Mouse (Mus musculus): Measurements from ENCODE around the gene Pcdh15. TPM values are rescaled to one million over a fixed set of nuclear protein-coding genes. Genes with fewer than 3 reads are reported as not detected.

Gene Pcdh15
- polyA plus RNA-seq, 1 experiment from 2014 or later: 2.4 TPM

DNA sequence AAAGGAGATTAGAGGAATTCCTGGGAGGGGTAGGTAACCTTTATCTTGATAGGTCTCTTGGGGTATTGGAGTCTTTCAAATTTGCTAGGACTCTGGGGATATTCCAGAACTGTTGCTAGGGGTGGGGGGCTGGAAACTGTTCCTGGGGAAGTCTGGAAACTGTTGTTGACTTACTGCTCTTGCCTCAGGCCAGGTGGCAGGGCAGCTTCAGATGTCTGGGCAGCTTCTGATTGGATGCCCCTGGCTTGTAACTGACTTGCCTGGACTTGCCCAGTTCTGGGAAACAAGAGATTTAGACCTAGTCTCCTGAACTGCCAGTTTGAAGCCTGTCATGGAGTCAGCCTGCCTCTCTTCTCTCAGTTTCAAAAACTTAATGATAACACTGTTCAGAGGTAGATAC, 1414.6 kb downstream of the Pcdh15 start:
- Histone ChIP-seq H3K4me1 (no peaks in the 10 kb centered on the region), H3K4me3 (replicated peaks) (no peak overlapping the region), H3K4me2 (no peak overlapping the region), H3K9ac (no peak overlapping the region), H3K27me3 (replicated peaks) (no peaks in the 10 kb centered on the region), H3K36me3 (no peaks in the 10 kb centered on the region), H3K27ac (no peak overlapping the region), H3K9me3 (no peaks in the 10 kb centered on the region)
- ATAC-seq (ENCODE audit: insufficient read depth, low FRiP score, low read depth): no peak

GRCm38 (mm10) chr10:74538371-74538770, 1439.2 kb downstream of the Pcdh15 start:
- Histone ChIP-seq H3K9me3 (no peaks in the 10 kb centered on the region), H3K27me3 (replicated peaks) (no peaks in the 10 kb centered on the region), H3K4me3 (replicated peaks) (no peak overlapping the region), H3K27ac (no peak overlapping the region), H3K9ac (no peak overlapping the region), H3K36me3 (no peaks in the 10 kb centered on the region), H3K4me2 (no peak overlapping the region), H3K4me1 (no peaks in the 10 kb centered on the region)
- 81% methylated on average over 2 of the region's 2 CpGs for WGBS
- ATAC-seq (ENCODE audit: insufficient read depth, low FRiP score, low read depth): no peak

DNA sequence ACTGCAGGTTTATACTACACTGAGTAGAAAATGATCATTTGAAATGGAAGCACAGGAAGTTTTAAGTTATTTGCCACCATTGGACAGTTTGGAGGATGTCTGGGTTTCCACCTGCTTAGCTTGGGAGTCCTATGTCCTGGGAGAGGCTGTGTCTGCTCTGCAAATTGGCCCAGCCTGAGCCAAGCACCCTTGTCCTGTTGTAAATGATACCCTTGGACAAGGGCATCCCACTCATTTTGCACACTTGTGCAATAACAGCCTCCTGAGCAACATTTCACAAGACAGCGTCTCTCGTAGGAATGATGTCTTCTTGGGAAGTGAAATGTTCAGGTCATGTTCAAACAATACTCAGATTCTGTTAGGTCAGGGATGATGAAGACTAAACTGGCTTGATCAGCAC, 1456.2 kb downstream of the Pcdh15 start:
- Histone ChIP-seq H3K27ac (no peak overlapping the region), H3K4me2 (no peak overlapping the region), H3K4me3 (replicated peaks) (no peak overlapping the region), H3K9me3 (no peaks in the 10 kb centered on the region), H3K4me1 (no peaks in the 10 kb centered on the region), H3K9ac (no peak overlapping the region), H3K36me3 (no peaks in the 10 kb centered on the region), H3K27me3 (replicated peaks) (no peaks in the 10 kb centered on the region)
- 68% methylated on average over 2 of the region's 2 CpGs for WGBS
- no peak for ATAC-seq (ENCODE audit: insufficient read depth, low FRiP score, low read depth)

DNA sequence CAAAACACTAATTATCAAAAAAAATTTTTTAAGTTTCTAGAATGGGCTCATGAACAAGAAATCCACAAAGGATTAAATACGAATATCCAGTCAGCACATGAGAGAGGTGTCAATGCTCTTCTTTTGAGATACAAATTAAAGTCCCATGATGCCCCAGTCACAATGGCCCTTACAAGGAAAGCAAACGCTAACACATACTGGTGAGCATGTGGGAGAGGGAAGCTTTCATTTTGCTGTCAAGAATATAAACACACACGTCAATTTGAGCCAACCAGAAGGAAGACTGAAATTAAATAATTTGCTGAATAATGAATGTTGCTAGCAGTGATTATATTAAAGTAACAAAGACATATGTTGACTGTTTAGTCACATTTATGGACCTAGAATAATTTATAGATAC, 1470.5 kb downstream of the Pcdh15 start:
- Histone ChIP-seq H3K27ac (no peak overlapping the region), H3K36me3 (no peaks in the 10 kb centered on the region), H3K4me3 (replicated peaks) (no peak overlapping the region), H3K9me3 (no peaks in the 10 kb centered on the region), H3K27me3 (replicated peaks) (no peaks in the 10 kb centered on the region), H3K9ac (no peak overlapping the region), H3K4me1 (no peaks in the 10 kb centered on the region), H3K4me2 (no peak overlapping the region)
- 56% methylated on average over 3 of the region's 3 CpGs for WGBS
- ATAC-seq (ENCODE audit: insufficient read depth, low FRiP score, low read depth): no peak

- no peaks in the 10 kb centered on the region for H3K36me3 ChIP-seq
- no peaks in the 10 kb centered on the region for H3K9me3 ChIP-seq
- H3K4me3 ChIP-seq (replicated peaks): no peak overlapping the region
- no peak overlapping the region for H3K27ac ChIP-seq
- ATAC-seq (ENCODE audit: insufficient read depth, low FRiP score, low read depth): no peak
- no peaks in the 10 kb centered on the region for H3K27me3 ChIP-seq (replicated peaks)
- no peaks in the 10 kb centered on the region for H3K4me1 ChIP-seq
- 84% methylated on average over 2 of the region's 2 CpGs for WGBS
- no peak overlapping the region for H3K9ac ChIP-seq
- no peak overlapping the region for H3K4me2 ChIP-seq
Measured at GRCm38 (mm10) chr10:74579924-74580323, 1480.8 kb downstream of the Pcdh15 start.

- no peak overlapping the region for H3K9ac ChIP-seq
- 58% methylated on average over 3 of the region's 3 CpGs for WGBS
Measured at GRCm38 (mm10) chr10:74591799-74592198, 1492.7 kb downstream of the Pcdh15 start.

DNA sequence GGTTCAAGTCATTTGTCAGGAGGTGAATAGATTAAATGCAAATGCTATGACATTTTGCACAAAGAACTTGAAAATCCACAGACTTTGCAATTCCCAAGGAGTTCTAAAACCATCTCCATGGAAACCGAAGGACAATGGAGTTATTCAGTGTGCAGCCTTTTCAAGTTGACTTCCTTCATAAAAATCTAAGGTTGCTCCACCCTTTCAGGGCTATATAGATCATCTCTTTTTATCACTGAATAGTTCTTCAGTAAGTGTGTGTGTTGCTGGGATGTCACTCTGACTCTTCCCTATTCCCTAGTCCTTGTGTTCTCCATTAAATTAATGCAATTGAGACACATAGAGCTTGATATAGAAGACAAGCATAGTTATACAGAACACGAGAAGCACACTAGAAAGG, 1508.5 kb downstream of the Pcdh15 start:
- Histone ChIP-seq H3K9ac (no peak overlapping the region), H3K9me3 (no peaks in the 10 kb centered on the region), H3K36me3 (no peaks in the 10 kb centered on the region), H3K27me3 (replicated peaks) (no peaks in the 10 kb centered on the region), H3K4me1 (no peaks in the 10 kb centered on the region), H3K27ac (no peak overlapping the region), H3K4me2 (no peak overlapping the region), H3K4me3 (replicated peaks) (no peak overlapping the region)
- WGBS: 77% methylated on average over 2 of the region's 2 CpGs
- no peak for ATAC-seq (ENCODE audit: insufficient read depth, low FRiP score, low read depth)

More at GRCm38 (mm10) chr10:74591799-74592198, 1492.7 kb downstream of the Pcdh15 start:
- Histone ChIP-seq H3K4me2 (no peak overlapping the region), H3K4me1 (no peaks in the 10 kb centered on the region), H3K27me3 (replicated peaks) (no peaks in the 10 kb centered on the region), H3K9me3 (no peaks in the 10 kb centered on the region), H3K27ac (no peak overlapping the region), H3K4me3 (replicated peaks) (no peak overlapping the region), H3K36me3 (no peaks in the 10 kb centered on the region)
- no peak for ATAC-seq (ENCODE audit: insufficient read depth, low FRiP score, low read depth)

- Histone ChIP-seq H3K4me1 (no peaks in the 10 kb centered on the region), H3K9ac (no peak overlapping the region), H3K36me3 (no peaks in the 10 kb centered on the region), H3K4me2 (no peak overlapping the region), H3K9me3 (no peaks in the 10 kb centered on the region), H3K27me3 (replicated peaks) (no peaks in the 10 kb centered on the region), H3K27ac (no peak overlapping the region), H3K4me3 (replicated peaks) (no peak overlapping the region)
- 34% methylated on average over 2 of the region's 2 CpGs for WGBS
- no peak for ATAC-seq (ENCODE audit: insufficient read depth, low FRiP score, low read depth)
Measured at GRCm38 (mm10) chr10:74621837-74622236, 1522.7 kb downstream of the Pcdh15 start.

DNA sequence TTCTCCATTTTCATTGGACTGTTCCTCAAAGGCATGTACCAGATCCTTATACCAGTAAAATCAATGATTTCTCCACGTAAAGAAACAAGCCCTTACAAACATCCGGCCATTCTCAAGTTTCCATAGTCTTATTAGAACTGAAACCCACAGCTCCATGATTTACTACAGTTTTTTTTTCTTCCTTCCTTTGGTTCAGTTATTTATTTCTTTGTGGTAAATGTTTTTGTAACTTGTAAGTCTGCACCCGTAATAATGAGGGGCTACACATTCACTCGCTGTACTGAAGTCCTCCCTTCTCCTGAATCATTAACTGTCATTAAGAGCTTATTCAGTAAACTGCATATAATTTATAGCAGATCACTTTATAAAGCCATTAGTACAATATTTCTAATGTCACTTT, 1526.6 kb downstream of the Pcdh15 start:
- Histone ChIP-seq H3K4me3 (replicated peaks) (no peak overlapping the region), H3K9ac (no peak overlapping the region), H3K27ac (no peak overlapping the region), H3K4me2 (no peak overlapping the region), H3K4me1 (no peaks in the 10 kb centered on the region), H3K36me3 (no peaks in the 10 kb centered on the region), H3K9me3 (no peaks in the 10 kb centered on the region), H3K27me3 (replicated peaks) (no peaks in the 10 kb centered on the region)
- 55% methylated on average over 4 of the region's 4 CpGs for WGBS
- ATAC-seq (ENCODE audit: insufficient read depth, low FRiP score, low read depth): no peak

- no peaks in the 10 kb centered on the region for H3K9me3 ChIP-seq
- 55% methylated on average over 10 of the region's 10 CpGs for WGBS
- H3K4me3 ChIP-seq (replicated peaks): no peak overlapping the region
- no peaks in the 10 kb centered on the region for H3K27me3 ChIP-seq (replicated peaks)
- H3K36me3 ChIP-seq: no peaks in the 10 kb centered on the region
- H3K27ac ChIP-seq: no peak overlapping the region
- H3K4me1 ChIP-seq: no peaks in the 10 kb centered on the region
- ATAC-seq (ENCODE audit: insufficient read depth, low FRiP score, low read depth): no peak
- H3K4me2 ChIP-seq: no peak overlapping the region
- no peak overlapping the region for H3K9ac ChIP-seq
Measured at GRCm38 (mm10) chr10:74626596-74626995, 1527.5 kb downstream of the Pcdh15 start.

GRCm38 (mm10) chr10:74631314-74631713, 1532.2 kb downstream of the Pcdh15 start:
- Histone ChIP-seq H3K27me3 (replicated peaks) (no peaks in the 10 kb centered on the region), H3K4me3 (replicated peaks) (no peak overlapping the region), H3K9ac (no peak overlapping the region), H3K27ac (no peak overlapping the region), H3K9me3 (no peaks in the 10 kb centered on the region), H3K4me1 (no peaks in the 10 kb centered on the region), H3K4me2 (no peak overlapping the region), H3K36me3 (no peaks in the 10 kb centered on the region)
- no peak for ATAC-seq (ENCODE audit: insufficient read depth, low FRiP score, low read depth)
- WGBS: 86% methylated on average over 9 of the region's 9 CpGs

GRCm38 (mm10) chr10:74637040-74637439, 1537.9 kb downstream of the Pcdh15 start:
- 55% methylated on average over 4 of the region's 4 CpGs for WGBS
- H3K9me3 ChIP-seq: no peaks in the 10 kb centered on the region
- H3K36me3 ChIP-seq: no peaks in the 10 kb centered on the region
- no peaks in the 10 kb centered on the region for H3K4me1 ChIP-seq
- H3K4me2 ChIP-seq: no peak overlapping the region
- H3K27me3 ChIP-seq (replicated peaks): no peaks in the 10 kb centered on the region
- no peak overlapping the region for H3K4me3 ChIP-seq (replicated peaks)
- H3K9ac ChIP-seq: no peak overlapping the region
- H3K27ac ChIP-seq: no peak overlapping the region
- ATAC-seq (ENCODE audit: insufficient read depth, low FRiP score, low read depth): no peak

DNA sequence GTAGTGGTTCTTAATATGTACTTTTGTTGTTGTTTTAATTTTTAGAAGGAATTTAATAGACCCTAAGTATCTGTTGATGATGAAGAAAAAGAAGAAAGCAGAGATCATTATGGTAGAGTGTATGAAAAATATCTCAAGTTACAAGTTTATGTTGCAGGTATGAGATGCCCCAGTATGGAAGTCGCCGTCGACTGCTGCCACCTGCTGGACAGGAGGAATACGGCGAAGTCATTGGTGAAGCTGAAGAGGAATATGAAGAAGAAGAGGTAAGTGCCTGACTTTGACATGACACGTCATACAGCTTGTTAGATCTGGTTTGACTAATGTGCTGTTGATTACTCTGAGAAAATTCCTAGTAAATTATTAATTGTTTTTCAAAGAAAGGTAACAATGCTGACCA, 1543.0 kb downstream of the Pcdh15 start:
- Histone ChIP-seq H3K9me3 (no peaks in the 10 kb centered on the region), H3K27ac (no peak overlapping the region), H3K4me1 (no peaks in the 10 kb centered on the region), H3K4me2 (no peak overlapping the region), H3K36me3 (no peaks in the 10 kb centered on the region), H3K27me3 (replicated peaks) (no peaks in the 10 kb centered on the region), H3K4me3 (replicated peaks) (no peak overlapping the region), H3K9ac (no peak overlapping the region)
- 56% methylated on average over 6 of the region's 6 CpGs for WGBS
- no peak for ATAC-seq (ENCODE audit: insufficient read depth, low FRiP score, low read depth)

Data from stomach, embryonic 15.5 days (tissue).